Mouse (Mus musculus): ENCODE measurements at regions not wholly inside any gene's neighbourhood (a gene's known extent, or its start where the extent isn't known, plus 50 kb on each side); places are given as distances from the start of the nearest gene placed in this dataset.

GRCm38 (mm10) chr3:159017269-159017668, 455.2 kb upstream of the Lrrc7 start:
- no peak for TF ChIP-seq CTCF (IDR thresholded peaks at IDR 0.05; ENCODE audit: borderline replicate concordance, extremely low read depth, insufficient read depth, insufficient read length)
- TF ChIP-seq POLR2A (IDR thresholded peaks at IDR 0.05; ENCODE audit: borderline replicate concordance, extremely low read depth, insufficient read depth, insufficient read length, poor library complexity, severe bottlenecking), result no peak
